Mouse (Mus musculus) thymus, postnatal 14 days (tissue): ENCODE results near the gene Olfr812.
"Not testable (repeated sequence)": the region's sequence is repeated elsewhere in the genome, so short reads cannot be mapped to it uniquely, and the experiment has no call there.

ENCODE experiments used
- DNase-seq: peaks from one replicate; pipeline ENCODE4 v3.0.0; 2021

Olfr812 gene

DNA sequence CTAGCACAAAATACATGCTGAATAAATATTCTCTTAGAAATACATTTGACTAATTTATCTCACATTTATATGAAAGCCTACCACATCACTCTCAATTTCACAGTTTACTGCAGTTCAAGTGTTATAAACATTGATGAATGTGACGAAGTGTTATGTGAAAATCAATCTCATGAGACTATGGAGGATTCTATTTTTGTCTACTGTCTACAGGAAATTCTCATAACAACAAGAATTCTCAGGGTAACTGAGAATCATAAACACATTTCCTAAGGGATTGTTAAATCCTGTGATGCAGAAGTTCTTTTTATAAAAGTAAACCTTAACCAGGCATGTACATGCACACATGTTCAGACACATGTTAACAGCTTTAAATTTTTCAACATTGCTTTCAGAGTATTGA lies at the start of gene Olfr812:
Olfr812 (minus strand) TSS at position 101 of the 400 bp plus-strand sequence.
- no peak for DNase-seq

- DNase-seq = no peak
Measured at GRCm38 (mm10) chr10:129885934-129886333, 40.0 kb upstream of the Olfr812 start.

DNA sequence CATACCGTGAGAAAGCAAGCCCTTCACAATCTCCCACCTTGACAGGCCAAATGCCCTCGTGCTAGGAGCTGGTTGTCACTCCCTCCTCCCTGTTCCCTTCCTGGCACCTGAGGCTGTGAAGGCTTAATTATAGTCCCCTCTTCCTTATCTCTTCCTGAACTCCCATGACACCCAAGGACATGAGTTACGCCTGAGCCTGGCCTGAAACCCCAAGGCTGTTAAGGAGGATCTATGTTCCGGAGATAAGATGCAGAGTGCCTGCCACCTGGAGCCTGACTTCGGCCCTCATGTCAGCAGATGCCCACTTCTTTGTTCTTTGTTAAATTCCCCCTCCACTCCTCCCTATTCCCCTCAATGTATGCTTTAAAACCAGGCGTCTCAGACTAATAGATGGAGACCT lies 39.6 kb upstream of the Olfr812 start:
- DNase-seq = not testable (repeated sequence)

DNA sequence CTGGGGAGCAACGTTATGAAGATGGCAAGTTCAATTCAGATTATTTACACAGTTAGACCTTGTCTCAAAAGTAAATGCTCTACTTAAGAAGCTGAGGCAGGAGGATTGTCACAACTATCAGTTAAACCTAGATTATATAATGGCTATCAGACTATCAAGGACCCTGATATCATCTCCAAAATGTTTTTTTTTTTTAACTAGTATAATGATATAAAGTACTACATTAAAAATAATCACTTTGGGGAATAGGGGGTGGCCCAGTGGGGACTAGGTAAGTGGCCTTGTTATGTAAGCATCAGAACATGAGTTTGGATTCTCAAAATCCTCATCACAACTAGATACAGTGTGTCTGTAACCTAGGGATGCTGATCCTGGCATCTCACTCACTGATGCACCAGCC lies 33.9 kb upstream of the Olfr812 start, which contains the start of gene Olfr814:
Olfr814 (minus strand) TSS at position 101 of the 400 bp plus-strand sequence.
- DNase-seq = not testable (repeated sequence)

GRCm38 (mm10) chr10:129855067-129855466 lies 9.2 kb upstream of the Olfr812 start, which contains the start of gene Olfr813:
Olfr813 (plus strand) TSS chr10:129855367.
- DNase-seq = no peak

- DNase-seq = no peak
Measured at GRCm38 (mm10) chr10:129847343-129847742, 1.4 kb upstream of the Olfr812 start.

DNA sequence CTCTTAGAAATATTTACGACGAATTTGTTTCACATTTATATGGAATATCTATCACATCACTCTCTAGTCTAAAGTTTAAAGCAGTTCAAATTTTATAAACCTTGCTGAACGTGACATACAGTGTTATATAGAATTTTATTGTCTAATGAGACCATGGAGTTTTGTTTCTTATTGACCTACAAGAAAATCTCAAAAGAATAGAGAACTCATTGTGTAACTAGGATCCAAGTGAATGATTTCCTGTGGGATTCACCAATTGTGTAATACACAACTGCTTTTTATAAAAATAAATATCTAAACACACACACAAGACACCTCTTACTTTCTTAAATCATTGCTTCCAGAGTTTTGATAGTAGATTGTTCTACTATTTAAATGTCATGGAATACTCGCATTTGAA lies 41.6 kb downstream of the Olfr812 start, which contains the start of gene Olfr811:
Olfr811 (minus strand) TSS at position 101 of the 400 bp plus-strand sequence.
- DNase-seq = no peak

- no peak for DNase-seq
Measured at GRCm38 (mm10) chr10:129794817-129795216, 51.1 kb downstream of the Olfr812 start, which contains the start of gene Olfr810. Olfr810 (minus strand) TSS chr10:129794917.
